Mouse (Mus musculus) embryonic stem cell, embryonic (primary cell): ENCODE data around the gene Gm21970.
"Not testable (repeated sequence)": the region's sequence is repeated elsewhere in the genome, so short reads cannot be mapped to it uniquely, and the experiment has no call there.

Experiments
- CTCF ChIA-PET, 4 experiments: fragments of 300-600 bp in 2 of 4; fragments of 350-600 bp in 2 of 4; sonication (Branson Sonifier 250); formaldehyde crosslinking; loops; one replicate each; lab custom pipeline; 2022; ENCODE audit warnings: inconsistent platforms in 2 of 4; lab: Charles Lee
- POLR2A ChIA-PET, 4 experiments: fragments of 300-600 bp in 2 of 4; fragments of 350-600 bp in 2 of 4; sonication (Branson Sonifier 250); formaldehyde crosslinking; loops; one replicate each; lab custom pipeline; 2022; ENCODE audit warnings: antibody characterized with exemption in 4 of 4, inconsistent platforms in 1 of 4; lab: Charles Lee

Gm21970 gene

DNA sequence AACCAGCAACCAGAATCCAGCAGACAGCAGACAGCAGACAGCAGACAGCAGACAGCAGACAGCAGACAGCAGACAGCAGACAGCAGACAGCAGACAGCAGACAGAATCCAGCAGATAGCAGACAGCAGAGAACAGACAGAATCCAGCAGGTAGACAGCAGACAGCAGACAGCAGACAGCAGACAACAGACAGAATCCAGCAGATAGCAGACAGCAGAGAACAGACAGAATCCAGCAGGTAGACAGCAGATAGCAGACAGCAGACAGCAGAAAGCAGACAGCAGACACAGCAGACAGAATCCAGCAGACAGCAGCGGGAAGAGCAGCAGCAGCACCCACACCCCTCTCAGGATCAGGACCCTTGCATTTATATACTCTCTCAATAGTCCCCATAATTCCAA lies 47.1 kb downstream of the Gm21970 start:
- CTCF ChIA-PET, POLR2A ChIA-PET: not testable (repeated sequence)

DNA sequence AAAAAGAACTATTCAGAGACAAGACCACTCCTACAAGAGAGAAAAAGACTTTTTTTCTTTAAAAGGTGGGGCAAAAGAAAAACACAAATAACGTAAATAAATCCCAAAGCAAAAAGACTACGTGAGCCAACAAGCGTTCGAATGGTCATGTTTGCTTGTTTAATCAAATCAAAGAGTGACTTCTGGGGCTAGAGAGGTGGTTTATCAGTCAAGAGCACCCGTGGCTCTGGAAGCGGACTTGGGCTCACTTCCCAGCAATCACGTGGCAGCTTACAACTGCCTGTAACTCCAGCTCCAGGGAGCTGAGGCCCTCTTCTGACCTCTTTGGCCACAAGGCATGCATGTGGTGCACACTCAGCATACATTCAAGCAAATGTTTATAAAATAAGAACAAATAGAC lies 49.8 kb downstream of the Gm21970 start:
- ChIA-PET POLR2A (interaction anchor here in 2 of 4 experiments (0.6 to 0.9 kb wide), 2 partner anchors 9 to 171 kb away, joined by 3 read pairs; no protein-coding TSS in a partner anchor), CTCF (interaction anchor here in 2 of 4 experiments (0.6 to 1.0 kb wide), 2 partner anchors 9 to 10 kb away, joined by 4 to 5 read pairs; no protein-coding TSS in a partner anchor)

DNA sequence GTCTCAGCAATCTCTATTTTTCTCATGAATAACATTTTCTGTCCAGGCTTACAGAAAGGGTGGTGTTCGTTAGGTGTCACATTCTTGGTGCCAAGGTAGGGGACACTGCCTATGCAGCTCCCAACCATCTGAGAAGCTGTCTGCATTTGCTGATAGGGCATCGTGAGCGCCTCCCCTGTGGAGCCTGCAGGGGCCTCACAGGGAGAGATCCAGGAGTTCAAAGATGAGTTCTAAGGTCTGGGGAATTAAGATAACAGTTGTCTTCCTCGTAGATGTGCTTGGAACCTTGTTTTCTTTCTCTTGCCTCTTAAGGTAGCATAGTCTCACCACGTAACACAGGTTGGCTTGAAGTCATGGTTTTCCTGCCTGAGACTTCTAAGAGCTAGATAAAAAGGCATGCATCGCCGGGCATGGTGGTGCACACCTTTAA lies 50.3 kb downstream of the Gm21970 start:
- ChIA-PET CTCF (interaction anchor here in 2 of 4 experiments (0.6 to 1.0 kb wide), 2 partner anchors 8 to 10 kb away, joined by 4 to 5 read pairs; no protein-coding TSS in a partner anchor), POLR2A (interaction anchor here in 2 of 4 experiments (0.6 to 0.9 kb wide), 2 partner anchors 9 to 149 kb away, joined by 3 read pairs; no protein-coding TSS in a partner anchor)

DNA sequence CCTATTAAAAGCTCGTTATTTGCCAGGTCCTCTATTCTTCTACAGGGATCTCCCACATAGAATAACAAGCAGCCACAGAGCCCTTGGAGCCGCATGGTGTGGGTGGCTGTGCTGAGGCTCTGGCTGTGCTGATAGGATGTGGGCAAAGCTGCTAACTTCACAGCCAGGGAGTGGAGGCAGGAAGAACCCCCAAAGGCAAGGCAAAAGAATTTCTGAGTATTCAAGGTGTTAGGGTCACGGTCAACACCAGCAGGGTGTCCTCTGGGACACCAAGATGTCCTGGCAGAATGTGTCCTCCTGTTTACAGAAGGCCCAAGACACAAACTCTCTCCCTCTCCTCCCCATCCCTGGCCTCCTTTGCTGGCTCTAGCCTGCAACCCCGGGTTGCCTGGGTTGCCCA lies 50.9 kb downstream of the Gm21970 start:
- ChIA-PET POLR2A (interaction anchor here in 2 of 4 experiments (0.6 to 0.7 kb wide), 3 partner anchors 148 to 526 kb away, joined by 3 to 9 read pairs (median 5); no protein-coding TSS in a partner anchor), CTCF (no interaction called here)

DNA sequence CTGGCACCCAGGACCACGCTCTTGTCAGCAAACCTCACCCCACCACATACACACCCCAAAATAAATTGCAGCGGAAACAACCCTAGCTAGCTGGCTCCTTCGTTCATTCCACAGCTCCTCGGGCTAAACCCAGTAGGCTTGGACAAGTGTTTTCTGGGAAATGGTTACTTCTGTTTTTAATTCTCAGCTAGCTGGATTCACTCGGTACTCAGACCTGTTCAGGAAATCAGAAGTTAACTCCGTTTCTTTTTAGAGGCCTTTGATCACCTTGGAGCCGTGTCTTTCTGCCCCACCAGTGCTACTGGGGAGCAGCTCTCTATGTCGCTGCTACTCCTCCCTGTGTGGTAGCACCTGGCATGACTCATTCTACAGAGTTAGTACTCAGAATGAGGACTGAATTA lies 51.7 kb downstream of the Gm21970 start:
- ChIA-PET POLR2A (no interaction called here), CTCF (interaction anchor here in 1 of 4 experiments (0.6 kb wide), 1 partner anchor 120 kb away, joined by 4 read pairs; no protein-coding TSS in a partner anchor)

DNA sequence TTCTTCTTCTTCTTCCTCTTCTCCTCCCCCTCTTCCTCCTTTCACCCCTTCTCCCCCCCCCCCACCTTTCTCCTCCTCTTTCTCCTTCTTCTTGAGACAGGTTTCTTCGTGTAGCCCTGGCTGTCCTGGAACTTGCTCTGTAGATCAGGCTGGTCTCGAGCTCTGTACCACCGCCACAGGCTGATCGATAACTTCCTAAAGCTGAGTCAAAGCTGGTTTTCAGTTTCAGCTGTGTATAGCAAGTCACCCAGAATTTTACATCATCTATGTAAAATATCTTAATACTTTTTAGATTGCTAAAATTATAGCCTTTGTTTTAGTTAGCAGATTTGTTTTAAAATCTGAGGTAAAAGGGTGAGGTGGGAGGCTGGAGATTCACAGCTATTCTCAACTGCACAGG lies 53.3 kb downstream of the Gm21970 start:
- POLR2A ChIA-PET, result interaction anchor here in 1 of 4 experiments (1.2 kb wide), 1 partner anchor 38 kb away, joined by 3 read pairs; no protein-coding TSS in a partner anchor
- CTCF ChIA-PET, result no interaction called here

DNA sequence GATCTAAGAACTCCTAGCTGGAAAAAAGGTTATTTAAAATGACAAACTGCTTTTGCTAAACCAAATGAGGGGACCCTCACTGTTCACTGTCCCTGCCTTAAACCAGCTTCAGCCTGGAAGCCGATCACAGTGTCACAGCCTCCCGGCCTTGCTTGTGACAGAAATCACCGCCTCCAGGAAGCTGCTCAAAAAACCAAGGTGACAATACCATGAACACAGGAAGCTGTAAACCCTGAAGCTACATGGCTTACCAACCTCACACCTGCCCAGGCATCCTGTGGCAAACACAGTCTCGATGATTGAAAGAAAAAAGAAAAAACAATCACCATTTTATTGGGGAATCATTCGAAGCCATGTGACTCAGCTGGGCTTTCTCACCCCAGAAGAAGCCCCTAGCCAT lies 54.0 kb downstream of the Gm21970 start:
- CTCF ChIA-PET, result no interaction called here

GRCm38 (mm10) chr16:91446778-91447511 lies 55.4 kb downstream of the Gm21970 start:
- POLR2A ChIA-PET, result no interaction called here
- CTCF ChIA-PET, result no interaction called here

More for the DNA sequence above, 54.0 kb downstream of the Gm21970 start:
- POLR2A ChIA-PET, result interaction anchor here in 1 of 4 experiments (1.2 kb wide), 1 partner anchor 39 kb away, joined by 3 read pairs; no protein-coding TSS in a partner anchor

DNA sequence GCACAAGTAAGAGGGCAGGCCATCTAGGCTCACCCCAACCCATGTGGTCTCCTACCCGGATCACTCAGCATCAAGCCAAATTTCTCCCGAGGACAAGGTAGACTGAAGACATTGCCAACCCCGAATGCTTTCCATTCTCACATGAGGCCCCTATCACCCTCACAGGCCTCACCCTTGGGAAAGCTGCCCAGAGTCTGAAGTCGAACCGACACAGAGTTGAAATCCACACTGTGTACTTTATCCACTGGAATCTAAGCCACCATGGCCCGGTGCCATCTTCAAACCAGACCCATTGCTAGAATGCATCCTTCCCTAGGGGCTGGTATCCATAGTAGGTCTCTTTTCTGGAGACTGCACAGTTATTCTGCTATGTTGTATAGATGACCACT lies 56.0 kb downstream of the Gm21970 start:
- CTCF ChIA-PET, result no interaction called here
- POLR2A ChIA-PET, result interaction anchor here in 1 of 4 experiments (0.8 kb wide), 1 partner anchor 42 kb away, joined by 3 read pairs; the partner anchor contains the start of gene Il10rb

DNA sequence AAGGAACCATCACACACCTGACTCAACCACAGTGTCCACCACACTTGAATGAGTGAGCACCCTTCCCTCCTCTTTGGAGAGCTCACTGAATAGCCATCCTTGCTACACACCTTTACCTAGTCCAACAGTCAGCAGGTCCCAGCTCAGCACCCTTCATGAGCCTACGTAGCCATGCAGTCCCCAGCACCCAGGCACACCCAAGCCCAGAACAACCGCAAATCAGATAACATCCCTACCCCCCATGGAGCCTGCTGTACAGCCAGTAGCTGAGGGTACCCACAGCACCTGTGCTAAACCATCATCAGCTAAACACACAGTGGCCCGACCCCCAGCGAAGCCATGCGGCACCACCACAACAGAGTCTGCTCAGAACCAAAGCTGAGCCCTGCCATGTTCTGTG lies 56.6 kb downstream of the Gm21970 start:
- ChIA-PET CTCF (no interaction called here), POLR2A (interaction anchor here in 1 of 4 experiments (0.8 kb wide), 1 partner anchor 42 kb away, joined by 3 read pairs; the partner anchor contains the start of gene Il10rb)

GRCm38 (mm10) chr16:91448895-91449294 lies 57.4 kb downstream of the Gm21970 start:
- POLR2A ChIA-PET, result interaction anchor here in 2 of 4 experiments (0.6 to 1.1 kb wide), 3 partner anchors 20 to 90 kb away, joined by 3 read pairs; no protein-coding TSS in a partner anchor
- CTCF ChIA-PET, result interaction anchor here in 2 of 4 experiments (0.6 to 2.0 kb wide), 3 partner anchors 90 to 530 kb away, joined by 4 to 7 read pairs (median 6); no protein-coding TSS in a partner anchor

DNA sequence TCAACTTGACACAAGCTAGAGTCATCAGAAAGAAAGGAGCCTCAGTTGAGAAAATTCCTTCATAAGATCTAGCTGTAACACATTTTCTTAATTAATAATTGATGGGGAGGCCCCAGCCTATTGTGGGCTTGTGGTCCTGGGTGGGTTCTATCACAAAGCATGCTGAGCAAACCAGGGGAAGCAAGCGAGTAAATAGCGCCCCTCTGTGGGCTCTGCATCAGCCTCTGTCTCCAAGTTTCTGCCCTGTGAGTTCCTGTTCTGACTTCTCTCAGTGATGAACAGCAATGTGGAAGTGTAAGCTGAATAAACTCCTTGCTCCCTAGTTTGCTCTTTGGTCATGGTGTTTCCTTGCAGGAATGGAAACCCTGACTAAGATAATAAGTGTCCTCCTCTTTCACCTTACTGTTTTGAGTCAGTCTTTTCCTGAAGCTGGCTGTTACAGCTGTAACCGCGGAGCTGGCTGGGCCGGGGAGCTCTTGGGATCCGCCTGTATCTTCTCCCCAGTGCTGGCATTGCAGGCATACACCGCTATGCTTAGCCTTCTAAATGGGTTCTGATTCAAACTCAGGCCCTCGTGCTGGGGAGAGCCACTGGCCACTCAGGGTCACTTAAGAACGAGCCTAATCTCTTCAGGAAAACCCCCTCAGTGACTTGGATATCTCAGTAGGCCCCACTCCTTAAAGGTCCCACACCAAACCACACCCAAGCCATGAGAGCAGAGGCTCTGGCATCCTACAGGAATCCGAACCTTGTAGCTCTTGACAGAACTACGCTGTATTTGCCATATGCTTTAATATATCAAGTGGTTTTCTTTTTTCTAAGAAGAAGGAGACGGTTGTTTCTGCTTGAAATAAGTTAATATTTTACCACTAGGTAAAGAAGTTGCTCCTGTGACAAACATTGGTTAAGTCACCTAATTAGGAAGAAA lies 58.9 kb downstream of the Gm21970 start:
- POLR2A ChIA-PET, result interaction anchor here (0.6 to 1.0 kb wide), 8 partner anchors 9 to 1367 kb away, joined by 3 to 4 read pairs (median 4); partner anchors contain the start of gene Ifngr2 (in 1 of the 4)
- CTCF ChIA-PET, result interaction anchor here (0.5 to 2.0 kb wide), 16 partner anchors 9 to 568 kb away, joined by 3 to 10 read pairs (median 3); no protein-coding TSS in a partner anchor

- POLR2A ChIA-PET, result no interaction called here
These were observed 60.4 kb downstream of the Gm21970 start for GRCm38 (mm10) chr16:91451949-91452348.

GRCm38 (mm10) chr16:91452363-91452896 lies 60.9 kb downstream of the Gm21970 start:
- CTCF ChIA-PET, result no interaction called here

More at GRCm38 (mm10) chr16:91451949-91452348, 60.4 kb downstream of the Gm21970 start:
- CTCF ChIA-PET, result interaction anchor here in 1 of 4 experiments (0.6 kb wide), 1 partner anchor 10 kb away, joined by 5 read pairs; no protein-coding TSS in a partner anchor

GRCm38 (mm10) chr16:91455868-91456267 lies 64.3 kb downstream of the Gm21970 start:
- ChIA-PET CTCF (no interaction called here), POLR2A (interaction anchor here in 1 of 4 experiments (0.6 kb wide), 1 partner anchor 188 kb away, joined by 4 read pairs; no protein-coding TSS in a partner anchor)

More at GRCm38 (mm10) chr16:91452363-91452896, 60.9 kb downstream of the Gm21970 start:
- POLR2A ChIA-PET, result no interaction called here

DNA sequence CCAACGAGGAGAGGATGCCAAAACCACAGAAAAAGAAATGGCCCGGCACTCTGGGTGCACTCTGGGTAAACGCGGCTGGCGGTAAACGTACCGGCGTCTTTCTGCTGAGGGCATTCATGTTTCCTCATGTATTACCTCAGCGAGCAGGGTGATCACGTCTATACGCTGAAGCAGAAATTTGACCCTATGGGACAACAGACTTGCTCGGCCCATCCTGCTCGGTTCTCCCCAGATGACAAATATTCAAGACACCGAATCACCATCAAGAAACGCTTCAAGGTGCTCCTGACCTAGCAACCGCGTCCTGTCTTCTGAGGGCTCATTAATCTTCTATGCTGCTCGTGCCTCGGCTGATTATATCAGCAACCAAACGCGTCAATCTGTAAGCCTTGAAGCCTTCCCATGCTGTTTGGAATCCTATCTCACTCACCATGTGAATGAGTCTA lies 66.8 kb downstream of the Gm21970 start:
- ChIA-PET CTCF (interaction anchor here in 1 of 4 experiments (2.5 kb wide), 1 partner anchor 100 kb away, joined by 6 read pairs; no protein-coding TSS in a partner anchor), POLR2A (interaction anchor here in 1 of 4 experiments (1.7 kb wide), 1 partner anchor 38 kb away, joined by 4 read pairs; no protein-coding TSS in a partner anchor)

DNA sequence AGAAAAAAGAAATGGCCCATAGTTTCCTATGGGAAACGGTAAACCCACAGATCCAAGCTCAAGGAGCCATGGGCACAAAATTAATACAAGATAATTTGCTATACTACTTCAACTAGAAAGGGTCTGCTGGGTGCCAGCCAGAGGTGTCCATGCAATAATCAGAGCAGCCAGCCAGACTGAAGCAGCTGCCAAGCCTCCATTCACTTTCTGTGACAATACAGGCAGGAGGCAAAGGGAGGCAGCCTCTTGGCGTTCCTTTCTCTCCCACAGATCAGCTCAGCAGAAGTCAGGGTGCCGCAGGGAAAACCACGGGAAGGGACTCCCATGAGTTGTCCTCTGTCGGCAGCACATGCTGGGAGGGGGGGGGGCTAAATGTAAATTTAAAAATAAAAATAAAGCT lies 67.5 kb downstream of the Gm21970 start:
- POLR2A ChIA-PET, result interaction anchor here in 1 of 4 experiments (0.6 to 1.7 kb wide), 2 partner anchors 37 to 250 kb away, joined by 4 read pairs; no protein-coding TSS in a partner anchor
- CTCF ChIA-PET, result interaction anchor here in 2 of 4 experiments (0.6 to 2.5 kb wide), 3 partner anchors 100 to 483 kb away, joined by 3 to 6 read pairs (median 3); no protein-coding TSS in a partner anchor
